Mouse (Mus musculus): Measurements from ENCODE around the gene Acat2.
"Not testable (repeated sequence)": the region's sequence is repeated elsewhere in the genome, so short reads cannot be mapped to it uniquely, and the experiment has no call there.

The Acat2 gene

DNA sequence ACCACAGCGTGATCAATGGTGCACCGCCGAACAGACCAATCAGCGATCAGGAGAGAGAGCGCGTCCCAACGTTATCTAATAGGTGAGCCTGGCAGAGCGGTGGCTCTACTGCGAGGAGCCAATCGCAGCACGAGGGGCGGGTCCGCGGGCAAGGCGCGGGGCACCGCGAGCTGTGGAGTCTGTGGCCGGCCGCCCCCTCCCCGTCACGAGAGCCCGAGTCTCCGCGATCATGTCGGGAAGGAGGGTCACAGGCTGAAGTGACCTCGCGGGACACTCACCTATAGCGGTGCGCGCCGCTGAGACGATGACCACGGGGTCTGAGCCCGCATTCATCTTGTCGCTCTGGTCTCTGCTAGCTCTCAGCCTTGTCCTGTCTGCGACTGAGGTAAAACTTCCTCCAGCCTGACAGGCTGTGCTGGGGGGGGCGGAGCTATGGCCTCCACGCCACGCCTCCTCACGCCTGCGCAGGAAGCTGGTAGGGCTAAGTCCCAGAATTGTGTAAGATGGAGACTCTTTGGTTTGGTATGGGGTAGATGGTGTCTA, at the start of gene Acat2:
TSS of gene Acat2 (minus strand) at position 417 of the 543 bp plus-strand sequence.
- in situ Hi-C loops (cut with MboI, MseI), result loop anchor here (5.0 to 10.0 kb wide), 3 partner anchors 33 to 1994 kb away; partner anchors contain the start of gene Pnldc1 (in 1 of the 2)

DNA sequence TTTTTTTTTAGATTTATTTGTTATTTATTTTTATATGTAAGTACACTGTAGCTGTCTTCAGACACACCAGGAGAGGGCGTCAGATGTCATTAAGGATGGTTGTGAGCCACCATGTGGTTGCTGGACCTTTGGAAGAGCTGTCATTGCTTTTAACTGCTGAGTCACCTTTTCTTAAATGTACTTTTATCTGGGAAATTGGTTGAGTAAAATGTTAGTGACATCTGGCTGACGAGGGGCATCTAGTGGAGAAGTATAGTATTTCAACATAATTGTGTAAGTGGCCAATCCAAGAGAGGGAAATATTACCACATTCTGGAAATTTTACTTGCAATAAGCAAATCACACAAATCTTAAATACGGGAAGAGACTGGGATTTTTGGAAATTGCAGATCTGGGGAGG, 49.3 kb upstream of the Acat2 start:
- in situ Hi-C loops (cut with MboI, MseI), result no loop called here

DNA sequence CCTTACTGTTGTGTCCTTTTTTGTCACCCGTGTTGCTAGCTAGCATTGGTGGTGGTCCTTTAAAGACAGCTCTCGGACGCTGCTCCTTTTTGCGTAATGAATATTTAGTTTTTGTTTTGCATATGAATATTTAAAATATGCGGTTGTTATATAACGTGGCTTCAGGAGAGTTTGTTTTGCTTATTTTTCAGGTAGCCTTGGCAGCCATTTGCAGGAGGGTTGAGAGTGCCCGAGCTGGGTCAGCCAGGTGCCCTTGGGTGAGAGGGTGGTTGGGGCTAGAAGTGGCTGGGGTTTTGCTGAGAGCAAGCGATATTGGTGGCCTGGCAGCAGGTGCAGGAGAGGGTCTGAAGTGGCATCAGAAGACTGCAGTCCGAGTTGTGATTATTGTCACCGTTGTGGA, 48.0 kb upstream of the Acat2 start:
- in situ Hi-C loops (cut with MboI, MseI), result no loop called here

DNA sequence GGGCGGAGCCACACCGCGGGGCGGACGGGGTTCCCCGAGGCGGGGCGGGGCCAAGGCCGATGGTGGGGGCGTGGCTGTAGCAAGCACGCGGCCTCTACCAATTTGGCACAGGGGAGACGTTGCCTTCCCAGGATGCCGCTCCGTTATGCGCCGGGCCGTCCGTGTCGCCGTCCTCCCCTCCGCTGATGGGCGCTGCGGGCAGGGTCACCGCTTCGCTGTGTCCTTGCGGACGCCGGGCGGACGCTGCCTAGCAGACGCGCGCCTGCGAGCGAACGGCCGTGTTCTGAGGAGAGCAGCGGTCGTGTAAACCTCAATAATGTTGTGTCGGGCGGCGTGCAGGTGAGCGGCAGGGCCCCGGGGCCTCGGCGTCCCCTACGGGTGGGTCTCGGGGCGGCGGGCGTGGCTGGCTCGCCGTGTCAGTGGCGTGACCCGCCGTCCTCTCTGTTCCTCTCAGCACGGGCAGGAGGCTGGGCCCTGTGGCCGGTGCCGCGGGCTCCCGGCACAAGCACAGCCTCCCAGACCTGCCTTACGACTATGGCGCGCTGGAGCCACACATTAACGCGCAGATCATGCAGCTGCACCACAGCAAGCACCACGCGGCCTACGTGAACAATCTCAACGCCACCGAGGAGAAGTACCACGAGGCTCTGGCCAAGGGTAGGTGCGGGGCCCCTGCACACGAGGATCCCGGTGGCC, 47.3 kb upstream of the Acat2 start:
- in situ Hi-C loops (cut with MboI, MseI), result no loop called here

GRCm38 (mm10) chr17:13006984-13007383, 46.4 kb upstream of the Acat2 start:
- in situ Hi-C loops (cut with MboI, MseI), result no loop called here

DNA sequence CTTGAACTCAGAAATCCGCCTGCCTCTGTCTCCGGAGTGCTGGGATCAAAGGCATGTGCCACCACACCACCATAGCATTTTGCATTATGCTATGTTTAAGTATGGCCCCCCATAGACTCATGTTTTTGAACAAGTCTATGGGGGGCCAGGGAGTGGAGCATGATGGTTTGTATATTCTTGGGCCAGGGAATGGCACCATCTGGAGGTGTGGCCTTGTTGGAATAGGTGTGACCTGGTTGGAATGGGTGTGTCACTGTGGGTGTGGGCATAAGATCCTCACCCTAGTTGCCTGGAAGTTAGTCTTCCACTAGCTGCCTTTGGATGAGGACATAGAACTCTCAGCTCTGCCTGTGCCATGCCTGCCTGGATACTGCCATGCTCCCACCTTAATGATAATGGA, 46.0 kb upstream of the Acat2 start, which contains the start of gene Sod2:
TSS of gene Sod2 (plus strand) at position 301 of the 400 bp plus-strand sequence.
- in situ Hi-C loops (cut with MboI, MseI), result not testable (repeated sequence)

DNA sequence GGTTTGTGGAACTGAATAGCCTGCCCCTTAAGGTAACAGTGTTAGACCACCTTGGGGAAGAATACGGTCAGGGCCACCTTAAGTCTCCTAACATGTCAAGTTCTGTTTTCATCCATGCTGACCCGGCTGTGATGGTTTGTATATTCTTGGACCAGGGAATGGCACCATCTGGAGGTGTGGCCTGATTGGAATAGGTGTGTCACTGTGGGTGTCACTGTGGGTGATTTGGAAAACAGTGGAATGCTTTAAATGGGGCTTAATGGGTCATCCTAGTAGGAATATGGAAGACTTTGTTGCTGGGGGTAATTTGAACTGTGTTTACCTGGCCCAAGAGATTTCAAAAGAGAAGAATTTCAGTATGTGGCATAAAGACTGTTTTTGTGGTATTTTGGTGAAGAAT, 43.9 kb upstream of the Acat2 start:
- in situ Hi-C loops (cut with MboI, MseI), result not testable (repeated sequence)

DNA sequence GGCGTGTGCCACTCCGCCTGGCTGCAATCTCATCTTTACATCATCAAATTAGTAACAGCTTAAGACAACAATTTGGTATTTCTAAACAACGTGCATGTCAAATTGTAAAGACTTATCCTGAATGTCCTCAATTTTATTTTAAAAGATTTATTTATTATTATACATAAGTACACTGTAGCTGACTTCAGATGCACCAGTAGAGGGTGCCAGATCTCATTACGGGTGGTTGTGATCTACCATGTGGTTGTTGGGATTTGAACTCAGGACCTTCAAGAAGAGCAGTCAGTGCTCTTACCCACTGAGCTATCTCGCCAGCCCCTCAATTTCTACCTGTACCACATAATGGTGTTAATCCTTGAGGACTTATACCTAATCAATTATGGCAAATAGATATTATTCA, 41.7 kb upstream of the Acat2 start:
- in situ Hi-C loops (cut with MboI, MseI), result not testable (repeated sequence)

- in situ Hi-C loops (cut with MboI, MseI), result no loop called here
Observed at GRCm38 (mm10) chr17:12999069-12999468, 38.5 kb upstream of the Acat2 start.

- in situ Hi-C loops (cut with MboI, MseI), result no loop called here
Observed at GRCm38 (mm10) chr17:12997890-12998289, 37.3 kb upstream of the Acat2 start.

- in situ Hi-C loops (cut with MboI, MseI), result no loop called here
Observed at GRCm38 (mm10) chr17:12996345-12996744, 35.8 kb upstream of the Acat2 start.

DNA sequence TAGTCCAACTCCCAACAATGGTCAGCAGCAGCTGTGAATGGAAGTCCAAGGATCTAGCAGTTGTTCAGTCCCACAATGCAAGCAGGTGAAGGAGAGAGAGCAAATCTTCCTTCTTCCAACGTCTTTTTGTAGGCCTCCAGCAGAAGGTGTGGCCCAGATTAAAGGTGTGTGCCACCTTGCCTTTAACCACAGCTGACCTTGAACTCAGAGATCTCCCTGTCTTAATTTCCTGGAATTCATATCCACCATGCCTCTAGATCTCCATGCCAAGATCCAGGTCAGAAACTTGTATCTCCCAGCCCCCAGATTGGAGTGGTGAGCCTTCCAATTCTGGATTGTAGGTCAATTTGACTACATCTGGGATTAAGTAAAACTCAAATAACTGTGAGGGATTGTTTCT, 33.5 kb upstream of the Acat2 start, which contains the start of gene Wtap:
TSS of gene Wtap (minus strand) at position 101 of the 400 bp plus-strand sequence.
- in situ Hi-C loops (cut with MboI, MseI), result no loop called here

DNA sequence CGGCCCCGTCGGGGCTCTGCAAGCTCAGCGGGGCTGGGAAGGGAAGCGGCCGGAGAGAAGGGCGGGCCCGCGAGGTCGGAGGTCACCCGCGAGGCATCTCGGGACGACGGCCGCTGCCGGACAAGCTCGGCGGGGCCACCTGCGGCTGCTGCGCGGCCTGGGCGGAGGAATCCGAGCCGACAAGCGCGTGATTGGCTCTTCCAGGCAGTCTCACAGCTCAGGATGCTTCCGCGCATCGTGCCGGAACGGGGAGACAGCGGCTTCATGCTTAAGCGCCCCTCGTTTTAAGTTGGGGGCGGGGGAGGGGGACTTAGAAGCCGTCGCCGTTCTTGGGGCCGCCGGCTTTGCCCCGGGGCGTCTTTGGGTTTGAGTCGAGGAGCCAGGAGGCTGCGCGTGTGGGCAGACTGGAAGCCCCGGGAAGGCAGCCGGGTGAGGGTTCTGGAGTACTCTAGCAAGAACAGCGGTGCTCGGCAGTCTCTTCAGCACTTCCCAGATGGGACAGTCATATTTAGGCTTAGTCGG, 32.0 kb upstream of the Acat2 start:
- in situ Hi-C loops (cut with MboI, MseI), result no loop called here

DNA sequence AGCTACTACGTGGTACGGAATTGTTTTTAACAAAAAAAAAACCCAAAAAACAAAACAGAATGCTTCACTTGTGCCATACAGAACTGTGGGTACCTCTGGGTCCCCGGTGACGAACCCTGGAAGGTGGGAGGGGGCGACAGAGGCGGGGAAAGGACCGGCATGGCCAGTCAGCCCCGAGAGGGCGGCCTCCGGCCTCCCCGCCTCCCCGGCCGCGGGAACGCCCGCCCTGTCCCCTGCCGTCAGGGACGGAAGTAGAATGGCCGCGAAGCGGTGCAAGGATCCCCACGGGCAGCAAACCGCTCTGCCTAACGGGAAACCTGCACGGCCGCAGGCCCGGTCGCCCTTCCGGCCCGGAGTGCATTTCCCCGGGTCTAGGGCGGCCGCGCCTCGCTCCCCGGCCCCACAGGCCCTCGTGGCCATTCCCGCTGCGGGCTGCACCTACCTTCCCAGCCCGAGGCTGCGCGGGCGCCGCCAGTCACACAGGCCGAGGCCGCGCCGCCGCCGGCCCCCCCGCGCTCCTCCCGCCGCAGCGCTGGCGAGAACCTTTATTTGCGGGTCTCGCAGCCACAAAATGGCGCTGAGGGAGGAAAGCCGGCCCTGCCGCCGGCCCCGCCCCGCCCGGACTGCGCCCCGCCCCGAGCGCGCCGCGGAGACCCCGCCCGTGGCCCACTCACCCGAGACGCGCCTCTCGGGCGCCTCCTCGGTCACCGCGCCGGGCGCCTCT, 31.2 kb upstream of the Acat2 start:
- in situ Hi-C loops (cut with MboI, MseI), result no loop called here

DNA sequence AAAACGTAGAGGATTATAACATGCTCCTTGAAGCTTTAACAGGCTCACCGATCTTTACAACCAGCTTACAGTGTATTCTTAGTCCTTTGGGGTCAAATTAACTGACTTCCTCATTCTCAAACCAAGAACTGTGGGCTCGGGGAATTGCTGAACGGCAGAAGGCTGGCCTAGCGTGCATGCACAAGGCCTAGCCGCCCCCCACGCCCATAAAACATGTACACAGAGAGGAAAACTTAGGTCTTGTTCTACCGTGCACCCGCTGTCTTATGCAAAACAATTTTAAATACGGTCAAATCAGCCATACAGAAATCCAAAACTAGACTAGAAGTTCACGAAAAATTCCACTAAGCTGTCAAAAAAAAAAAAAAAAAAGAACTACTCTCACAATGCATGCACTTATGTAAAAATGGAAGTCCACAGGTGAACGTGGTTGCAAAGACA, 30.7 kb upstream of the Acat2 start:
- in situ Hi-C loops (cut with MboI, MseI), result no loop called here

GRCm38 (mm10) chr17:12990567-12991145, 30.1 kb upstream of the Acat2 start:
- in situ Hi-C loops (cut with MboI, MseI), result no loop called here

DNA sequence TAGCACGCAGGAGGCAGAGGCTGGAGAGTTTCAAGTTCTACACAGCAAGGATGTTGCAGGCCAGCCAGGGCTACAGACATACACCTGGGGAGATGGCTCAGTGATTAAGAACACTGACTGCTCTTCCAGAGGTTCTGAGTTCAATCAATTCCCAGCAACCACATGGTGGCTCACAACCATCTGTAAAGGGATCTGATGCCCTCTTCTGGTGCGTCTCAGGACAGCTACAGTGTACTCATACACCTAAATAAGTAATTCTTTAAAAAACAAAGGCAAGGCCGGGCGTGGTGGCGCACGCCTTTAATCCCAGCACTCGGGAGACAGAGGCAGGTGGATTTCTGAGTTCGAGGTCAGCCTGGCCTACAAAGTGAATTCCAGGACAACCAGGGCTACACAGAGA, 27.5 kb upstream of the Acat2 start:
- in situ Hi-C loops (cut with MboI, MseI), result not testable (repeated sequence)

GRCm38 (mm10) chr17:12983988-12984387, 23.4 kb upstream of the Acat2 start:
- in situ Hi-C loops (cut with MboI, MseI), result no loop called here

DNA sequence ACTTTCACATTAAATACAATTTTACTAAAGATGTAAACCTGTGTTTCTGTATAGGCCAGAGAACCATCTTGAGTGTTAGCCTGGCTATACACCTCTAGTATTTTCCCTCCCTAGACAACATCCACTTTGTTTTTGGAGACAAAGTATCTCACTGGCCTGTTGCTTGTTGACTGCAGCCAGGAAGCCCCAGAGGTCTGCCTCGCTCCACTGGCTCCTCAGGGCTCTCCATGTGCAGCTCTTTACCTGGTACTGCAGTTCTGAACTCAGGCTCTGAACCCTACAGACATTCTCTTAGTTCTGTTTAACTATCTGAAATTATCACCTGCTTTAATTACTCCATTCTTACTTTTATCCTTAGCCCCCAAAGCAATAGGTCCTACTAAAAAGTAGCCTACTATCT, 18.0 kb upstream of the Acat2 start:
- in situ Hi-C loops (cut with MboI, MseI), result no loop called here

DNA sequence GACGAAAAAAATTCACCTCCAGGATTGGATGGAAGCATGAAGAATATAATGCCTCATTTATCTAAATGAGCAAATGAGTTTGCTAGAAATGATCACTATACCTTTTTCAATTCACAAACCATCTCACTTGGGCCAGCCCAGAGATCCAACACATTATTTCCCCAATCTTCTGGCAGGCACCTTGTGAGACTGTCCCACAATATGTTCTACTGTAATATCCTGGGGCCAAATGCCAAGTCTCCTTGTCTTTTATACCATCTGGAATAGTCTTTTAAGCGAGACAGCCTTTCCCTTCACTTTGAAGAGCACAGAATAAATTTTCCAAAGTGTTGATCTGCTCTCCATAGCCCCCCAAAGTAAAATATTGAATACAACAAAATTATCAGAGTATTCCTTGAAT, 13.3 kb upstream of the Acat2 start:
- in situ Hi-C loops (cut with MboI, MseI), result no loop called here

DNA sequence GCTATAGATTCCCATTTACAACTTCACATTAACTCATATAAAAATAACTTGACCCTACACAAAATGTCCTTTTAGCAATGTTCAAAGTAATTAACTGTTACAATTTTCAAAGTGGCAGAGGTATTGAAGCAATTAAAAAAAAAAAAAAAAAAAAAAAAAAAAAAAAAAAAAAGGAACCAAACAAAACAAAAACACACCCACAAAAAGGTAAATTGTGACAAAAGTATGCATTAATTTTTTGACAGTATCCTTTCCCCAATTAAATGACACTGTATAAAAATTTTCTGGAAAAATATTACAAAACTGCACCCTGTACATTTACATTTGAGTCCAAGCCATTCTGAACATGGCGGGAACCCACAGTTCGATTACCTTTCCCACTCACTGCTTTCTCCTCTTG, 6.6 kb upstream of the Acat2 start:
- in situ Hi-C loops (cut with MboI, MseI), result loop anchor here in 1 of 2 experiments (10.0 kb wide), 1 partner anchor 1988 kb away; no protein-coding TSS in a partner anchor

DNA sequence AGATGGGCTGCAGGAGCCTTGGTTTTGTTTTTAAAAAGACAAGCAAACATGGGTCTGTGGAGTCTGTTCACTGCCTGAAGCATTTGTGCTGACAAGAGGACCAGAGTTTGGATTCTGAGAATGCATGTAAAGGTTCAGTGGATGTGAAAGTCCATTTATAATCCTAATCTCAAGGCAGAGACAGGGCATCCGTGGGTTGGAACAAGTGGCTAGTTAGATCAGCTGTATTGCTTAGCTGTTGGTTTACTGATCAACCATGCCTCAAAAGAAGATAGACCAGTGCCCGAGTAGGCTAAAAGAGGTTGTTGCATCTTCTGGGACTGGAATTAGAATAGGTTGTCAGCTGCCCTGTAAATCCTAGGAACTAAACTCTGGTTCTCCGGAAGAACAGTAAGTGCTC, 2.9 kb upstream of the Acat2 start:
- in situ Hi-C loops (cut with MboI, MseI), result loop anchor here (5.0 to 10.0 kb wide), 3 partner anchors 36 to 1991 kb away; partner anchors contain the start of gene Pnldc1 (in 1 of the 2)
